Mouse (Mus musculus) adrenal gland, adult 18-20 months (tissue): ENCODE data around the gene Gm10309. TPM values are rescaled to one million over a fixed set of nuclear protein-coding genes. Genes with fewer than 3 reads are reported as not detected.
"Not testable (repeated sequence)": the region's sequence is repeated elsewhere in the genome, so short reads cannot be mapped to it uniquely, and the experiment has no call there.

ENCODE experiments used
- DNase-seq, 2 experiments: peaks; one replicate each; pipeline ENCODE4 v3.0.0; 2021 to 2022; ENCODE audit warnings: low spot score in 2 of 2
- total RNA-seq, 2 experiments: library from RNA; stranded (reverse); gene quantifications; 1 replicate in 1 of 2; 2 replicates in 1 of 2; pipeline ENCODE4 v1.2.3; 2021

Gm10309 gene
- total RNA-seq, 2 experiments from 2014 or later = 0.19 TPM; not detected in 1

DNA sequence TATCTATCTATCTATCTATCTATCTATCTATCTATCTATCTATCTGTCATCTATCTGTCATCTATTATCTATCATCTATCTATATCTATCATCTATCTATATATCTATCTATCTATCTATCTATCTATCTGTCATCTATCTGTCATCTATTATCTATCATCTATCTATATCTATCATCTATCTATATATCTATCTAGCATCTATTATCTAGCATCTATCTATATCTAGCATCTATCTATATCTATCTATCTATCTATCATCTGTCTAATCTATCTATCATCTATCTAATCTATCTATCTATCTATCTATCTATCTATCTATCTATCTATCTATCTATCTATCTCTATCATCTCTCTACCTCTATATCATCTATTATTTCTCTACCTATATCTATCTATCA, 27.6 kb downstream of the Gm10309 start:
- DNase-seq = not testable (repeated sequence)

DNA sequence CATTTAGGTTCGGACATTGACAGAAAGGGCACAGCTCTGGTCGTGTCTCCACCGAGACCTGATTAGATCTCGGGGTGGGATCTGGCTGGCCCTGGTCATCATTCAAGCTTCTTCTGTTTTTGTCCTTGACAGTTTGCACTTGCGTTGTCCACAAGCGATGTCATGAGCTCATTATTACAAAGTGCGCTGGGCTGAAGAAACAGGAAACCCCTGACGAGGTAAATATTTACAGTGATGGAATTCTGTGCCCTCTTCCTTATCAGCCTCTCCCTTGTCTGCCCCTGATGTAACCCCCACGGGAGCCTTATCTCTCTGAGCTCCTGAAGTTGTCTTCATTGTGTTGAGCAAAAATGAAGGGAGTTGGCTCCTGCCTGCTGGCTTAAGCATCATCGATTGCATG, 28.4 kb downstream of the Gm10309 start:
- DNase-seq = no peak

DNA sequence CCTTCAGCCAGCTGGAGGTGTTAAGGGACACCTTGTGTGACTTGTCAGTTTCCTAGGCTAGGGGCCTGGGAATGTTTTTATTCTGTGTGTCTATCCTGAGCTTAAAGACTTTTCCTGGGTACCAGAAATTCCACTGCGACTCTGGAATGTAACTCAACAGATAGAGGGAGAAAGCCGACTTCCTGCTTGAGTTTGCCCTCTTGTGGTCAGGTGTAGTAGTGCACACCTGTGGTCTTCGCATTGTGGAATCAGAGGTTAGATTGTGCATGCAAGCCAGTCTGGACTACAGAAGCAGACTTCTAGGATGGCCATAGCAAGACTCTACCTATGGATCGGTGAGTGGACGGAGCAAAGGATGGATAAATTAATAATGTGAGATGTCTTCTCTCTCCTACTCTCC, 33.3 kb downstream of the Gm10309 start:
- DNase-seq = no peak

DNA sequence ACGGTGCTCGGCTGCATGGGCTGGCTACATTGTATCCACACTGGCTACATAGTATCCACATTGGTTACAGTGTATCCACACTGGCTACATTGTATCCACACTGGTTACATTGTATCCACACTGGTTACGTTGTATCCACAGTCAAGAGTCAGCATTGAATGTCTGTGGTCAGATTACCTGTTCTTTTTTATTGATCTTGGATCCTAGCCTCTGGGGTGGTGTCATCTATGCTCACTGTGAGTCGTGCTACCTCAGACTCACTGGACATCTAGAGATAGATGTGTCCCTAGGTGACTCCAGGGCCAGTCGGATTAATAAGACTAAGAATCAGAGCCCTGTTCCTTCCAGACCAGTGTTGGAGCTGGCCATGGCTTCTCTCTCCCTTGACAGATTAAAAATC, 34.9 kb downstream of the Gm10309 start:
- DNase-seq = no peak

DNA sequence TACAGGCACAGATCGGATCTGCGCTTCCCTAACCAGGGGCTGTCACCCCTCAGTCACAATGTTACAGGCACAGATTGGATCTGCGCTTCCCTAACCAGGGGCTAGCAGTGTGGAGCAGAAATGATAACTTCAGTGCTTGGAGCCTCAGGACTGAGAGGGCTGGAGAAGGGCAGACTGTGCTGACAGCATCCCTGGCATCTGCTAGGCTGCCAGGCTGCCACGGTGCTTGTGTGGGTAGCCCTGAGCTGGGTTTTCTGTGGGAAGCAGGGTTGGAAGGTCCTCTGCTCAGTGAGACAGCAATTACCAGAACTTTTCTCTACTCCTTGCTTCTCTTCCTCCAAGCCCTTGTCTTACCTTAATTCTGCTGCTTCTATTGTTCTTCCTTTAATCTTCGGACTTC, 37.1 kb downstream of the Gm10309 start:
- DNase-seq = no peak

DNA sequence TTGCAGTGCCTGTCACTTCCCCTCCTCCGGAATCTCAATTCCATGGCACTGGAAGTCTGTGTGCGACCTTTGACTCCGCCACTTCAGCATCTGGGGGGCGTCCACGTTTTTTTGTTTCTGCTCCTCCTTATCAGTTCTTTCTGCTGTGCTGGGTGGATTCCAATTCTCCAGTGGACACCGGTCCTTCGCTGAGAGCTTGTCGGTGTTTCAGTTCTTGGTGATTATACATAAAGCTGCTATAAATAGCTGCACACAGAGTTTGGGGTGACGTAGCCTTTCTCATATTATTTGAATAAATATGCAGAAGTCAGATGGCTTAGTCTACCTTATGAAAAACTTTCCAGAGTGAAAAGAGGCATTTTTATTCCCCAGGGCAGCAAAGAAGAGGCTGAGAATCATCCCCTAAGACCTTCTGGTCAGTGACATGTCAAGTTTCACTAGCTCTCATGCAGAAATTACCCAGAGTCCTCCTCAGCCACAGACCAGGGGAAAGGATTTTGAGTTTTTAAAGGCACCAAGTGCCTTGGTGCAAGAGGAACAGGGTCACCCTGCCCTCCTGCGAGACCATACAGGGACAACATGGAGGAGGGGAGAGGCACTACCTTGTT, 37.6 kb downstream of the Gm10309 start:
- DNase-seq = no peak

DNA sequence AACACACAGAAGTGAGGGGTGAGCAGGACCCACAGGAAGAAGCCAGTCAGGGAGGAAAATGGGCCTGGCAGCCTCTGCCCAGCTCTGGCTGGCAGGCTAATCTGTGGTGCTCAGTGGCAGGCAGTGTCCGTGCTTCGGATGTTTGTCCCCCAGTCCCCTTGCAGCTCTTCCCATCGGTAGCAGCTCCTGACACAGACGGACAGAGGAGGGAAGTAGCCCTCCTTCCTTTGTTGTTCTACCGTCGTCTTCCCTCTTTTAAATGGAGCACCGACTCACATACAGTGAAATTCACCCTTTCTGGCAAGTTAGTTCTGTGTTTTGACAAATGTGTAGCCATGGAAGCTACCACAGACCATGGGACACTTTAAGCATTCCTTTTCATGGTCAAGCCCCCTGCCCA, 38.2 kb downstream of the Gm10309 start:
- no peak for DNase-seq

DNA sequence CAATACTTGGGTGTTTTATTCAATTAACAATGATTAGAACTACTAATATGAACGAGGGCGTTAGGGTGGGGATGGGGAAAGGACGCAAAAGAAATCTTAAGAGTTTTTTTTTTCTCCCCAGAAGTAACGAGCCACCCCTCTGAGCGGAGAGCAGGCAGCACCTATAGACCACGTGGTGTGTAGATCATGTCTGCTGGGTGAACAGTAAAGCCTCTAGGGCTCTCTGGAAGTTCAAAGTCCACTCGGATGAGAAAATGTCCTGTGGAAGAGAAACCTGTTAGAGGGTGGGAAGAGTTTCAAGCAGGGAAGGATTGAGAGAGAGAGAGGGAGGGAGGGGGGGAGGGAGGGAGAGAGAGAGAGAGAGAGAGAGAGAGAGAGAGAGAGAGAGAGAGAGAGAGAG, 38.6 kb downstream of the Gm10309 start:
- DNase-seq = no peak

DNA sequence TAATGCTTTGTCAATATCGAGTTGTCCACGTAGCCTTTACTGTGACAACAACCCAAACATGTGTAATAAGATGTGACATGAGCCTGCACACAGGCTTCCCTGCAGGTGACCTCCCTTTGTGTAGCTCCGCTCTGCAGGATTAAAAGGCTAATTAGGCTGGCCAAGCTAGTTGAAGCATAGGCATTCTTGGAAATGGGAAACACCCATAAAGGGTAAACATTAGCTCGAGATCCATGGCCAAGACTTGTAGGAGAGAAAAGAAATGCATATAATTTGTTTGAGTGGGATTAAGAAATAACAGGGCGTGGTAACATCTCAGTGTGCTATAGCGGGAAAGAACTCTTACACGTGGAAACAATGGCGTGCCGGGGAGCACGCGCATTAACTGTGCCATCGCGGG, 39.2 kb downstream of the Gm10309 start:
- no peak for DNase-seq

DNA sequence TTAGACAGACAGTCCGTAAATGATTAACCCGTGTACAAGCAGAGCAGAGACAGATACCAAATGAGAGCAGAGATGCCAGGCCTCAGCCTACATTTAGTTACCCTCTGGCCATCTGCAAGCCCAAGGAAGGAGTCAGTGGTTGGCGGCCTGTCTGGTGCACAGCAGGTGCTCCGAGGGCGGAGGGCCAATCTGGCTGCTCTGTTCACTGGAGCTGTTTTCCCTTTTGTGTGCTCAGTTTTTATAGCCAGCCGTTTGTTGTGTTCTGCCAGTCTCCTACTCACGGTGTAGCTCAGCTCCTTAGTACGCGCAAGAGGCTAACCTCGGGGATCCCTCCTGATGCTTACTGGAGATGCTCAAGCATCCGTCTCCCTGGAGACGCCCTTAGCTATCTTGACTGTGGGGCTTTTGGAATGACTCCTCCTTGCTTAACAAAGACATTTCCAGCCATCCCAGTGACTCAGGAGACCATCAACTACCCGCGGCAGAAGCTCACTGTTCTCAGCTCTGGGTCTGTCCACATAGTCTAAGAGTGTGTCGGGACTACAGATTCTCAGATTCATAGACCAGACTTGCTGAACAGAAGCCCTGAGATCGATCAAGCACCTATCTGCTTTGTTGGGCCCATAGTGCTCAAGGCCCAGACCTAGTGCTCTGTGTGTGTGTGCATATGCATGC, 40.2 kb downstream of the Gm10309 start:
- DNase-seq = no peak

DNA sequence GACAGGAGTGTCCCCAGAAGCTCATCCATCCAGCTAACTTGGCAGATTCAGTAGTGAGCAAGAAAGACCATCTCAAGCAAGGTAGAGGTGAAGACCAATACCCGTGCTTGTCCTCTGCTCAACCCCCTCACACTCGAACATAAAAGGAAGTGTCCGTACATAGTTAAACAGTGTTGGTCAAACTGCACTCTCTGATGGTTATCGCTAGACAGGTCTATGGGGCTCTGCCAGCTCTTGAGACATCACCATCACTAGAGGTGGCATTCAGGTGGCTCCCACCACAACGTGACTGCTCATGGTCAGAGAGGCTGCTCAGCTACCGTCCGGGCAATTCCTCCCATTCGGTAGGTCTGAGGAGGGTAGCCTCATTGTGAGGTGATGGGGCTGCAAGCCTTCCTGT, 40.8 kb downstream of the Gm10309 start:
- no peak for DNase-seq

DNA sequence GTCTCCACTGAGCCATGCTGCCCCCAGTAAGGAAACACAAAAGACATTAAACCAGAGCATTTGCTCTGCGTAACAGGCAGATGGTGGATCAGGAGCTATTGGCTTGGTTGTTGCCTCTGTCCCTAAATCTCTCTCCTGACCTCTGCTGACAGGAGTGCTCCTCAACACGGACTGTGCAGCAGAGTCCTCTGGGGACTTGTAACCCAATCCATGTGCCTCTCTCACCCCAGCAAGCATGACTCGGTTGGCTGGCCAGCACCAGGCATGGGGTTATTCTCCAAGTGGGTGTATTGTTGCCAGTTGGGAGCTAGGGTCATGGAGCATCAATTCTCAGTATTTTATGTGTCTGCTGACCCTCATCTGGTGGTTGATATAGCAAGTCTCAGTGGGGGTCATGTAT, 41.7 kb downstream of the Gm10309 start:
- no peak for DNase-seq

DNA sequence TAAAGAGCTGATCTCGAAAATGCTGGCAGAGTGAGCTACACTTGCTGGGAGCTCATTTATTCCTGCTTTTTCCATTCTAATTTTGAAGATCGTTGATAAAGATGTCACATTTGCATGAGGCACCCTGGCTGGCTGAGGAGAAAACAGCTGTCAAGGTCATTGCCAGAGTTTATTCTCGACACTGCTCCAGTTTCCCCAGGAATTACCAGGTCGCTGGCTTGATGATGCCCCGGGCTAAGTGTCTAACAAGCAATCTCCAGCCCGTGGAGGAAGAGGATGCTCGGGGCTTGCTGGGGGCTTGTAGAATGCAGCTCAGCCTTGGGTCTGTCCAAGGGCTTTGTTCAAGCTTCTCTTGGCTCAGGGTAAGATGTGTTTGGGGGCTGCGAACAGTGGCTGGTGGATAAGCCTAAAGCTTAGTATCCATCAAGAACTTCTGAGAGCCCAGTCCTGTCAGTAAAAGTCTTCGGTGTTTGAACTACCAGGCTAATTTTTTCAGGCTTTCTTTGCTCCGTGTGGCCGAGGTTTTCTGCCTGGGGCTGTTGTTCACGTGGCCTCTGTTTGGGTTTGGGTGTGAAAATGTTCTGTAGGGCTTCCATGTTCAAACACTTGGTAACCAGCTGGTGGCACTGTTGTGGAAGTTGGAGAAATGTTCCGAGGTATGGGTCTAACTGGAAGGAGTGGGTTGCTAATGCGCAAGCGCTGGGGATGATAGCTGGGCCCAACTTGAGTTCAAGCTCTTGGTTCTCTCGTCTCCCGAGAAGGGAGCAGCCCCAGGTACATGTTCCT, 44.2 kb downstream of the Gm10309 start:
- no peak for DNase-seq

DNA sequence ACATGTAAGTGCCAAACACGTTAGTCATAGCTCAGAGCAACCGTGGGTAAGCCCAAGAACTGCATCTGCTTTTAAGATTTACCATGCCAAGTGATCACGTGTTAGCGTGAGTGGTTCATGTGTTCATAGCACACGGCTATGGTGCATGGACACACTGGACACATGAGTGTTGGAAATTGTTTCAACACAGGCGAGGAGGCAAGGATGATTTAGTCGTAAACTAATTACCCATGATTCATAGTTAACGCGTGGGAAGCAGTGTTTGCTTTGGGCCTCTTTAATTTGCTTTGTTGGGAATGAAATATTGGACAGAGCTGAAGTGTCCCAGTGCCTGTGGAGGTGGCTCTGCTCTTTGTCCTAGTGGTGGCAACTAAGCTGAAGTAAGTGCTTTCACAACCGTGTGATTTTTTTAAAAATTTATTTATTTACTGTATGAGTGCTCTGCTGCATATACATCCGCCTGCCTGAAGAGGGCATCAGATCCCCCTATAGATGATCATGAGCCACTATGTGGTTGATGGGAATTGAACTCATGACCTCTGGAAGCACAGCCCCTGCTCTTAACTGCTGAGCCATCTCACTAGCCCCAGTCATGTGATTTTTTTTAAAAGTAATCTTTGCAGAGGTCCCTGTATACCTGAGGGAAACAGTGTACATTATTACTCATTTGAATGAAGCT, 46.6 kb downstream of the Gm10309 start:
- DNase-seq = no peak

DNA sequence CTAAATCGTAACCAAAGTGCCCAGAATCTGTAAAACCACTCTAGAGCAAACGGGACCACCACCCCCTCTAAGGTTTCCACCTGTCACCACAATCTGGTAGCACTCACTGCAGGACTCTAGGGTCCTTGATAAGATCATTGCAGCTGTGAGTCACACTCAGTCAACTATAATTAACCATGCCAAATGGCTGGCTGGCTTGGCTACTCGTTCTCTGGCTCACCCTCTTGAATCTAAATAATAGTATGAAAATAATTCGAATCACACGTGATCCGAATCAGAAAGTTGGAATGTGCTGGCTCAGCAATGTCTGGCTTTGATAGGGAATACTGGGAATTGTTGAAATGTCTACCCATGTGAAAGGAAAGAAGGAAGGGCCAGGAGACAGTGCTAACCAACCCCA, 48.5 kb downstream of the Gm10309 start:
- no peak for DNase-seq

DNA sequence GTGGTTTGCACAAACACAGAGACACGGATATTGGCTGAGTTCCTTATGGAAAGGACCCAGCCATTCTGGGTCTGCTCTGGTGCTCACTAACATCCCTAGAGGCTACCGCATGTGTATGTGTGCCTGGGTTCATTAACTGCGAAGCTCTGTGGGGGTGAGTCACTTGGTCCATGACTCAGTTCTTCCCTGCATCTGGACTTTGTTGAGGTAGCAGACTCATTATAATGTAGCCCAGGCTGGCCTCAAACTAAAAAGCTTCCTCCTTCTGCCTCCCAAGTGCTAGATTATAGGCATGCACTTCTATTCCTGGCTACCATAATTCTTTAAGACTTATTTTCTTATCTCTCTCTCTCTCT, 50.7 kb downstream of the Gm10309 start:
- no peak for DNase-seq

DNA sequence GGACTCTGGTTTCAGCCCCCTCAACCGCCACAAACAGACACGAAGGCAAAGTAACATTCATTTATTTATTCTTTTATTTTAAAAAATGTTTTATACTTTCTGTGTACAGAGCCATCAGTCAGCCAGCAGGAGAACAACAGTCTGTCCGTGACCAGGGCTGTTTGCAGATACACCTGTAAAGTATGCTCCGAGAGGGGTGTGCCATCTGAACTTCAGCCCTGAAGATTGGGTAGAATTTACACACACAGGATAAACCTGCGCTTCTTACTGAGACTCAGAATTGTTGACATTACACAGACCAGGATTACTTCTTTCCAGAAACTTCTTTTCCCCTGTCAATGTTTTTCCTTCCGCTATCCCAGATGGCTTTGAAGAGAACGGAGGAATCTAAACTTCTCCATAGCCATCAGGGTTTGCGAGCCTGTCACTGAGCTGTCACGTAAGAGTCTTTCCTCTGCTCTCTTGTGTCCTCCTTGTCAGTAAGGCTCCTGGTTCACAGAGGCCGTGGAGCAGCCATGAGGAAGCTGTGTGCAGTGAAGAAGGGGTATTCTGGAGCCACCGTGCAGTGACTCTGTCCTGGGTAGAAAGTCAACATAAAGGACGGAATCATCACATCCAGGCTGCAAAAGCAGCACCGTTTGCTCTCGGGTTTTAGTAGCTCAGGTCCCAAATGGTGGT, 51.2 kb downstream of the Gm10309 start:
- no peak for DNase-seq

DNA sequence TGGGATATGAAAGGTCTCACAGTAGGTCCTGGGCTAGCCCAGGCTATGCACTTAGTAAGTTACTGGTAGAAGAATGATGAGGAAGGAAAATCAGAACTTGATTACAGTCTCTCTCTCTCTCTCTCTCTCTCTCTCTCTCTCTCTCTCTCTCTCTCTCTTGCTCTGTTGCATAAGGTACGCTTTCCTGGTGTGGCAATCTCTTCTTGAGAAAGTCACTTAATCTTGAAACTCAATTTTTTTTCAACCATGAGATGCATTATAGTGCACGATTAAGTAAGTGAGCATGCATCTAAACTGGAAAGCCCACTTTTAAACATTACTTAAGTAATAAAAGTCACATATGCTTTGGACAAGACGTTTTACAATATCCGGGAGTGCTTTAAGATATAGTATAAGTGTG, 52.1 kb downstream of the Gm10309 start:
- DNase-seq = no peak
